Mouse (Mus musculus) common myeloid progenitor, adult 5-6 weeks (primary cell): ENCODE data around the gene Timm22. TPM values are rescaled to one million over a fixed set of nuclear protein-coding genes. Genes with fewer than 3 reads are reported as not detected.
A peak's percentile ranks its signal among the peaks of the same experiment; 100 is the strongest.

Source experiments
- ATAC-seq: replicated peaks from 2 replicates; pipeline ENCODE4 v1.8.0; 2016; ENCODE audit warnings: low read depth, mild to moderate bottlenecking, moderate TSS enrichment, inconsistent platforms; ENCODE audit not compliant: poor library complexity, severe bottlenecking
- total RNA-seq: library from RNA; stranded (forward); fragments of 200-1000, 187-1606 nt; gene quantifications from 2 replicates; pipeline ENCODE4 v1.2.3, GENCODE M21; 2017

The Timm22 gene
- total RNA-seq, 1 experiment from 2014 or later, result 17.0 TPM

GRCm38 (mm10) chr11:76427781-76428180, 21.0 kb downstream of the Timm22 start:
- no peak for ATAC-seq

GRCm38 (mm10) chr11:76429046-76429445, 22.3 kb downstream of the Timm22 start:
- ATAC-seq, result no peak

DNA sequence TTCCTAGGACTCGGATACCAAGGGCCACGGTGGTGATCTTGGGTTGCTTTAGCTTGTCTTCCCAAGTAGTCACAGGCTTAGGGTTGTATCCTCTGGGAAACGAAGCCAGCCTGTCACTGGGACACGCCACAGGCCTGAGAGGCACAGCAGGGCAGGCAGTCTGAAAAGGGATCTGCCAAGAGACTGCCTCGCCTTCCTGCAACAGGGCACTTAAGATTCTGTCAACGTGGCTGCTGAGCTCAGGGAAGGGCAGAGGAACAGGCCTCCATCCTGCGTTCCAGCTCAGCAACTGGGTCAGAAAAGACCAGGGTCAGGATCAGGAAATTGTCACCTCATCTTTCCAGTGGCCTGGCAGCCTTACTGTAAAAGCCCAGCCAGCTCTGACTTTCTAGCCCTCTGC, 22.8 kb downstream of the Timm22 start:
- ATAC-seq, result no peak

GRCm38 (mm10) chr11:76429966-76430631, 23.3 kb downstream of the Timm22 start:
- ATAC-seq, result no peak

GRCm38 (mm10) chr11:76436009-76436408, 29.3 kb downstream of the Timm22 start:
- no peak for ATAC-seq

DNA sequence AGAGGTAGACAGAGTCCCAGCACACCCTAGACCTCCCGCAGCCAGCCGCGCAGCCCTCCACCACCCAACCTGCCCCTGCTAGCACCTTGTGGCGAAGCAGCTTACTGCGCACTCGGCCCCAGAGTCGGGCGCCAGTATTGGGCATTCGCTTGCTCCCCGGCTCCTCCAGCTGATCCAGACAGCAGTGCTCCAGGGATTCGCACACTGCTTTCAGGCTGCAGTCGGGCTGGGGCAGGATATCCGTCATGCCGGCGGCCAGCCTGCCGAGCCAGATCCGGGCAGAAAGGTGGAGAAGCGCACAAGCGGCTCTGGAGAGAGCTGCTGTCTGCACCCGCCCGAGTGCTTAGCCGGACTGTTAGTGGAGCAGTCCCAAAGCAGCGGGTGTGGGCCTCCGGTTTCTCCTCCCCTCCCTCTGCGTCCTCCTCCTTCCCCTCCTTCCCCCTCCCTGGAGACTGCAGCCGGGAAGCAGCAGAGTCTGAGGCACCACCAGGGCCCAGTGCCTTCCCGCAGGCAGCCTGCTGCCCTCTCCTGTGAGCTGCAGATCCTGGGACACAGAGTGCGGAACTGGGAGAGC, 30.2 kb downstream of the Timm22 start:
- no peak for ATAC-seq

DNA sequence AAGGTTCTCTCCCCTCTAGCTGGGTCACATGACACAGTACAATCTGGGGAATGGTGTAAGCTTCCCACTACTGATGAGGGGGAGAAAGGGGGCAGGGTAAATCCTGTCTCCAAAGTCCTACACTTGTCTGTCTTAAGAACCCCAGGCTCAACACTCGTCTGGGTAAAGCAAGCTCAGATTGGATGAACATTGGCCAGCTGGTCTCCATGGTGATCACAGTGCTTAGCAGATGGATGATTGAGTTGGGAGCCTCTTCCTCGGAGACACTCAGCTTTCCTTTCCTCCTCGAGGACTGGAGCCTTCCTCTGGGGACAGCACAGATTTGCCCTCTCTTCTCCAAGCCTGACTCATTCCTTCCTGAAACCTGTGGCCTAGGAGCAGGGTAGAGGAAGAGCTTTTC, 32.9 kb downstream of the Timm22 start:
- no peak for ATAC-seq

DNA sequence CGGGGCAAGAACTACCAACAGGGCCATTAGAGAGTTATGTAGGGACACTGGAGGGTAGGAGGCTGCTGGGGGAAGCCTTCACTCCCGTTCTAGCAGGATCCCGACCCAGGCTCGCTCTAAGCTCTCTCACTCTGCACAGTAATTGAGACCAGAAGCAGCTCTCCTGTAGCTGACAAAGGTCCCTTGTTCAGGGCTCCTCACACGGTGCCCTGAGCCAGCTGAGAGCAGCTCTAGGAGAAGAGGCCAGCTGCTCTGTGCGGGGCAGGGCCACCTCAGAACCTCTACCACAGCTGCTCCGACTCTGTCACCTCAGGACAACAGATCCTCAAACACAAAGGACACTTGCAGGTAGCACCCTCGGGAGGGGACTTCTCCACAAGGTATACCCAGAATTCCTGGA, 38.7 kb downstream of the Timm22 start:
- ATAC-seq, result no peak

DNA sequence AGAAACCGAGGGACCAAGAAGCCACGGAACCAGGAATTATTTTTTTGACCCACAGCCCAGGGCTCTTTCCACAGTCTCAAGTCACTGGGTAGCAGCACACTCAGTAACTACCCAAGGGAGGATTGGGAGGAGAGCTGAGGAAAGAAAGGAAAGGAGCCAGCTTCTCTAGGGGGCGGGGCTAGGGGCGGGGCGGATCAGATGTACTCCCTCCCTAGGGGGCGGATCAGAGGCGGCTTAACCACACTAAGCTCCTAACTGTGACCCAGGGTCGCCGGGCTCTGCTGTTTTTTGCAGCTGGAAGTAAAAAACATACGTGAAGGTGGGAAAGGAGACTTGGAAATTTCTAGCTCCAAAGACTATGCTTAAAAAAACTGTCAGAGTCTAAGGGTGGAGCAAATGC, 39.5 kb downstream of the Timm22 start:
- ATAC-seq, result peak; percentile 56; the same call in 1 of the 2 replicates

- no peak for ATAC-seq
Observed at GRCm38 (mm10) chr11:76449520-76450201, 42.9 kb downstream of the Timm22 start.

DNA sequence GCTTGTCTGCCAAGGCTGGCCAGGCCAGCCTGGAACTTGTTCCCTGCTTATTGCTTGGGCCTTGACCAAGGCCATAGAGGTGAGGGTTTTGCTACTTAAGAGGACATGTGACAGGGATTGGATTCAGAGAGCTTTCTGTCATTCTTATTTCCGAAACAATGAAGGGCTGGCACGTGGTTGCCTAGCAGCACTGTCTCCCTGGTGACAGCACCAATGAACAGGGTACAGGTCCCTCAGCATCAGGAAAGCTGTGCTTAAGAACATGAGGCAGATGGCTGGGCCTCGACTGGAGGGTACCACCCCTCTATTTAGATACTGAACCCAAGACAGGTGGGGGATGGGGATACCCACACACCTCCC, 43.4 kb downstream of the Timm22 start:
- ATAC-seq, result no peak

- peak; percentile 70 for ATAC-seq
Observed at GRCm38 (mm10) chr11:76454492-76454891, 47.7 kb downstream of the Timm22 start.

GRCm38 (mm10) chr11:76456233-76456632, 49.5 kb downstream of the Timm22 start:
- ATAC-seq, result peak; percentile 54

DNA sequence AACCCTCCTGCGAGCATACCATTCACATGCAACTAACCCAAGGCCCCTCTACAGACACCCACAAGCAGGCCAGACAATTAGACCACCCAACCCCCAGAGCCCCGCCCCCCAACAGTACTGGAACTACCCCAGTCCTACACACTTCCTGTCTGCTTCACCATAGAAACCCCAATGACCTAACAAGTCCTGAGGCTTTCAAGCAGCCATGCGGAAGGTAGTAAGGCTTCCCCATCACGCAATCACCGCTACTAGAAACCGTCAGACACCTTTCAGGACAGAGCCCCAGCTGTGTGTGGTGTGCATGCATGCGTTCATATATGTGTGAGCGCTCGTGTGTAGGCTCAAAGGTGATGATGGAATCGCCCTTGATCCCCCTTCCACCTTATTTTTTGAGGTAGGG, 50.1 kb downstream of the Timm22 start:
- ATAC-seq, result peak; percentile 50

- peak; percentile 40 for ATAC-seq
Observed at GRCm38 (mm10) chr11:76458730-76459129, 52.0 kb downstream of the Timm22 start.

GRCm38 (mm10) chr11:76459489-76459888, 52.7 kb downstream of the Timm22 start:
- ATAC-seq, result no peak

DNA sequence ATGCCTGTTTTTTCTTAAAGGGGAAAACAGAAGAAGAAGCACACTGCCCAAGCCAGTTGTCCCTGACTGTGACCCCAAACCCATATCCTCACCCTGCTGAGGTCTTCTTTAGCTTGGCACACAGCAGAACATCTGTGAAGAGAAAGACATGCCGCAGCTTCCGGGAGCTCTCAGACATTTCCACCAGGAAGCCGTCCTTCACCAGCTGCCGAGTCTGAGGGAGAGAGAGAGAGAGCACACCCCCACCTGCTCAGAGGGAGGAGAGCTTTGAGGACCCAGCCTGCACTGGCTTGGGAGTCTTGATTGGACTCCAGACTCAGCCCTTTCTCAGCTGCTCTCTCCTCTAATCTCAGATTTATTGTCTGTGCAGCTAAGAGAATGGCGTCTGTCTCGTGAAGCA, 54.4 kb downstream of the Timm22 start:
- no peak for ATAC-seq

DNA sequence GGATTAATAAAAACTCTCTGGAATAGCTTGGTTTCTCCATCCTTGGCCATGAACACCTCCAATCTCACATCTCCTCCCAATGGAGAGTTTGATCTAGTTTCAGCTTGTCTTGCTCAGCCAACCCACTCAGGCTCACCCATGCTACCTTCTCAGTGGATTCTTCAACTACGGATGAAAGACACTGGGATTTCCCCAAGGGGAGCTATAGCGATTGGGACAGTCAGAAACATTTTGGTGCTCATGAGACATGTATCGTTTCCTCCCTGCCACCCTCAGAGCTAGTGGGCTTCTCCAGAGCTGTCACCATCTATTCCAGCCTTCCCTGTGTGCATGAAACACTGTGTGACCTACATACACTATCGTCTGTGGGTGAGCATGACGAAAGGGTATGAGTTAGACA, 54.9 kb downstream of the Timm22 start:
- ATAC-seq, result no peak

GRCm38 (mm10) chr11:76465879-76466278, 59.1 kb downstream of the Timm22 start:
- no peak for ATAC-seq
